Mouse (Mus musculus) stomach, embryonic 16.5 days (tissue): ENCODE measurements around the gene Map3k6. TPM values are rescaled to one million over a fixed set of nuclear protein-coding genes. Genes with fewer than 3 reads are reported as not detected.
A peak's percentile ranks its signal among the peaks of the same experiment; 100 is the strongest.

Source experiments
- ATAC-seq: fragments of 200-750 bp; cut with Nextera tagmentation; 2 replicates; pipeline ENCODE4 v1.8.0; 2017; ENCODE audit warnings: moderate number of reproducible peaks, moderate TSS enrichment; ENCODE audit not compliant: insufficient read depth, low FRiP score
- H3K27ac ChIP-seq: fragments of 300-500 bp; sonication (generic); 2 replicates; pipeline ENCODE4 v1.5.1; 2014; ENCODE audit warnings: low read length
- H3K27me3 ChIP-seq: fragments of 300-500 bp; sonication (generic); 2 replicates; pipeline ENCODE4 v1.6.1; 2014; ENCODE audit warnings: low read length, control low read depth, mixed read lengths; ENCODE audit not compliant: control insufficient read depth, insufficient read depth
- H3K36me3 ChIP-seq: fragments of 300-500 bp; sonication (generic); 2 replicates; pipeline ENCODE4 v1.6.1; 2014; ENCODE audit warnings: low read length; ENCODE audit not compliant: control insufficient read depth, insufficient read depth
- H3K4me1 ChIP-seq: fragments of 300-500 bp; sonication (generic); 2 replicates; pipeline ENCODE4 v1.6.1; 2014; ENCODE audit warnings: low read length, control low read depth, mixed read lengths; ENCODE audit not compliant: control insufficient read depth, insufficient read depth
- H3K4me2 ChIP-seq: fragments of 300-500 bp; sonication (generic); 2 replicates; pipeline ENCODE4 v1.6.1; 2014; ENCODE audit warnings: low read depth, low read length, mixed read lengths
- H3K4me3 ChIP-seq: fragments of 300-500 bp; sonication (generic); replicated peaks from 2 replicates; pipeline ENCODE4 v1.5.1; 2014; ENCODE audit warnings: mild to moderate bottlenecking, low read length
- H3K9ac ChIP-seq: fragments of 300-500 bp; sonication (generic); 2 replicates; pipeline ENCODE4 v1.6.1; 2014; ENCODE audit warnings: low read length
- H3K9me3 ChIP-seq: fragments of 300-500 bp; sonication (generic); replicated peaks from 2 replicates; pipeline ENCODE4 v1.6.1; 2016; ENCODE audit warnings: low read length, control low read depth; ENCODE audit not compliant: control insufficient read depth
- WGBS: fragments of 180-500 bp; shearing (Covaris S2); extraction: QIAGEN DNeasy Blood & Tissue Kit; methylation state at CpG from one replicate; pipeline ENCODE4 v1.1.7; 2014; 5-methylcytosine and 5-hydroxymethylcytosine counted together
- polyA plus RNA-seq: library from polyadenylated mRNA; unstranded; fragments of >200 nt; fragmentation: Nextera tagmentation; extraction: Ambion mirVana; gene quantifications from 2 replicates; pipeline ENCODE4 v1.2.1, GENCODE M21; 2015

The Map3k6 gene
- polyA plus RNA-seq, 1 experiment from 2014 or later: 17.1 TPM

GRCm38 (mm10) chr4:133211751-133212561, 28.7 kb upstream of the Map3k6 start, which contains the start of the genes Cd164l2 and Gpr3:
TSS of gene Cd164l2 (plus strand) at chr4:133212131.
TSS of gene Gpr3 (minus strand) at chr4:133212536.
- Histone ChIP-seq H3K4me1 (peaks cover 18% of the 10 kb centered on the region), H3K27me3 (peaks cover 10% of the 10 kb centered on the region), H3K4me3 (peak within 1 kb of the TSS; percentile 64), H3K36me3 (no peaks in the 10 kb centered on the region), H3K27ac (no peak within 1 kb of the TSS), H3K9ac (peak within 1 kb of the TSS; percentile 66), H3K4me2 (peak within 1 kb of the TSS; percentile 88), H3K9me3 (no peaks in the 10 kb centered on the region)
- WGBS: 3% methylated on average over 51 of the region's 52 CpGs
- peak; percentile 44 for ATAC-seq

DNA sequence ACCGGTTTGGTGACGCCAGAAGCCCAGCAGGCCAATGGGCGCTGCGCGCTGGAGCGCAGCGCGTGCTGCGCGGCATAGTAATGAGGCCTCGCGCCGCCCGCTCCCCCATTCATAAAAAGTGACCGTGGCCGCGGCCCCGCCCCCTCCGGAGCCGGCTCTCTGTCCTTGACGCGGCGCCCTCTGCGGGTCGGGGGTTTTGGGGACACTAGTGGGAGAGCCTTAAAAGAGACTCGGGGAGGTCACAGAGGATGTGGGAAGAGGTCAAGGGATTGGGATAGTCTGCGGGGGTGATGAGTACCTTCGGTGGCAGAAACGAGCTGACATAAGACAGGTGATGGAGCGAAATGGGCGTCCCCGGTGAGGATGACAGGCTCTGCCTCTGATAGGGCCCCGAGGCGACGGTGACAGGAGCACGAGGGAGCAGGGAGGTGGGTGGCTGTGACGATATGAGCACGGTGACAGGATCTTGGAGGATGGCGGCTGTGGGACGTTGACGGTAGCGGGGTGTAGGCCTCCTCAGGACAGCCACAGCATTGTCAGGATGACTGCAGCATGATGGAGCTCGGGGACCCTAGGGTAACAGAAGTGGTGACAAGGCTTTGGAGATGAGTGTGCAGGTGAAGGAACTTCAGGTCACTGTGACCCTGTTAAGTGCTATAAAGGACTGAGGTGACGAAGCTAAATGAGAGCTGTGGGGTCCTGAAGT, 27.9 kb upstream of the Map3k6 start:
- H3K27ac ChIP-seq: no peak overlapping the region
- H3K36me3 ChIP-seq: no peaks in the 10 kb centered on the region
- H3K27me3 ChIP-seq: peaks cover 10% of the 10 kb centered on the region
- peak overlapping the region; percentile 66 for H3K9ac ChIP-seq
- peak overlapping the region; percentile 88 for H3K4me2 ChIP-seq
- 1% methylated on average over 44 of the region's 44 CpGs for WGBS
- no peaks in the 10 kb centered on the region for H3K9me3 ChIP-seq
- ATAC-seq: peak; percentile 84; the same call in 1 of the 2 replicates
- H3K4me3 ChIP-seq: peak overlapping the region; percentile 64
- H3K4me1 ChIP-seq: peaks cover 18% of the 10 kb centered on the region

- H3K4me3 ChIP-seq: peak overlapping the region; percentile 64
- H3K9me3 ChIP-seq: no peaks in the 10 kb centered on the region
- no peak overlapping the region for H3K27ac ChIP-seq
- WGBS: 3% methylated on average over 9 of the region's 9 CpGs
- H3K27me3 ChIP-seq: peaks cover 10% of the 10 kb centered on the region
- H3K4me1 ChIP-seq: peaks cover 18% of the 10 kb centered on the region
- H3K9ac ChIP-seq: no peak overlapping the region
- H3K4me2 ChIP-seq: peak overlapping the region; percentile 88
- ATAC-seq: no peak
- no peaks in the 10 kb centered on the region for H3K36me3 ChIP-seq
These were observed 27.4 kb upstream of the Map3k6 start for GRCm38 (mm10) chr4:133213268-133213590.

DNA sequence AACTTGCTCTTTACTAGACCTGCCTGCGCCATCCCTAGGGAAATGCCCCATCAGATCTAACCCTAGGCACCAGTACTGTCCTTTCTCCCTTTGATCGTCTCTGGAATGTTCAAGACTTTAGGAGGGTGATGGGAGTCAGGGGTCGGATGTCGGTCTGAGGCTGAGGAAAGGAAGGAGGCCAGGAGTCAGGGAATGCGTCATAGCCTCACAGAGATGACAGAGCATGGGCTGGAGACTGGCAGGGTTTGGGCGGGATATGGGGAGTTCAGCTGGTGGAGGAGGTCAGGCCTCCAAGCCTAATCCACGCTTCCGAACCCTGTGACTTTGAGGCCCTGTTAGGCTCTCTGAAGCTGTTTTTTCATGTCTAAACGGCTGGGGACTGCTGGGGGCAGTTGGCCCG, 27.0 kb upstream of the Map3k6 start:
- no peak for ATAC-seq
- Histone ChIP-seq H3K9me3 (no peaks in the 10 kb centered on the region), H3K9ac (no peak overlapping the region), H3K4me1 (peaks cover 18% of the 10 kb centered on the region), H3K4me2 (peak overlapping the region; percentile 88; the same call in 1 of the 2 replicates), H3K4me3 (peak overlapping the region; percentile 64; the same call in 1 of the 2 replicates), H3K36me3 (no peaks in the 10 kb centered on the region), H3K27me3 (peaks cover 10% of the 10 kb centered on the region), H3K27ac (no peak overlapping the region)
- WGBS: 13% methylated on average over 10 of the region's 10 CpGs

DNA sequence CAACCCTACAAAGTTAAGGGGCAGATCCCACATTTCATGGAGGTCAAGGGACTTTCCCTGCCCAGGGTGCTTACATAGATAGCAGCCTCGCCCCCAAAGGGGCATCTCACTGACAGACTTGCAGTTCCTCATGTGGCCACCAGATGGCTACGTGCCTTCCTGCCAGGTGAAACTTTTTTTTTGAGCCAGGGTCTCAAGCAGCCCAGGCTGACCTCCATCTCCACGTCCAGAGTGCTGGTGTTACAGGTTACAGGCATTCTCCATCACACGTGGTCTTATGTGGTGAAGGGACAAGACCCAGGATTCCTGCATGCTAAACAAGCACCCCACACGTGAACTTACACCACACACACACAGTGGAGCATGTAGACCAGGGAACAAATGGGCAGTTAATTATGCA, 23.0 kb upstream of the Map3k6 start:
- Histone ChIP-seq H3K9ac (no peak overlapping the region), H3K4me2 (no peak overlapping the region), H3K4me3 (no peak overlapping the region), H3K4me1 (peaks cover 17% of the 10 kb centered on the region), H3K27me3 (peaks cover 7% of the 10 kb centered on the region), H3K36me3 (no peaks in the 10 kb centered on the region), H3K9me3 (no peaks in the 10 kb centered on the region), H3K27ac (no peak overlapping the region)
- WGBS: 5% methylated on average over 5 of the region's 5 CpGs
- no peak for ATAC-seq

- no peaks in the 10 kb centered on the region for H3K9me3 ChIP-seq
- no peak overlapping the region for H3K27ac ChIP-seq
- ATAC-seq: no peak
- 75% methylated on average over 3 of the region's 3 CpGs for WGBS
- H3K4me3 ChIP-seq: no peak overlapping the region
- H3K27me3 ChIP-seq: peaks cover 7% of the 10 kb centered on the region
- no peak overlapping the region for H3K4me2 ChIP-seq
- no peak overlapping the region for H3K9ac ChIP-seq
- no peaks in the 10 kb centered on the region for H3K36me3 ChIP-seq
- peaks cover 10% of the 10 kb centered on the region for H3K4me1 ChIP-seq
These were observed 21.9 kb upstream of the Map3k6 start for GRCm38 (mm10) chr4:133218745-133219144.

DNA sequence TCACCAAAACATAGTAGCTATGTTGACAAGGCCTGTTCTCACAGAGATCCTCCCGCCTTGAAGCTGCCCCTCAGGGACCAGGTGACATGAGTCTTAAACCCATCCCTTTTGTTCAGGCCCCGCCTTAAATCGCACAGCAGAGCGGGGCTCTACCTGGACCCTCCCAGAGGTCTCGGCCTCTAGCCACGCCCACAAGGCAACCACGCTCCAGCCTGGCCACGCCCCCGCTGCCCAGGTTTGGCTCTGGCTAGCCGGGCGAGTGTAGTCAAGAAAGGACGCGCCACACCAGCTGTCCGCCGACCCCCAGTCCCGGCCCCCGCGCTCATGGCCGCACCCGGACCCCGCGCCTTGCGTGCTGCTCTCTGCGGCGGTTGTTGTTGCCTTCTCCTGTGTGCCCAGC, 20.0 kb upstream of the Map3k6 start:
- Histone ChIP-seq H3K4me2 (peak overlapping the region; percentile 67), H3K9me3 (no peaks in the 10 kb centered on the region), H3K4me1 (peaks cover 12% of the 10 kb centered on the region), H3K27me3 (no peaks in the 10 kb centered on the region), H3K36me3 (no peaks in the 10 kb centered on the region), H3K9ac (peak overlapping the region; percentile 71), H3K4me3 (peak overlapping the region; percentile 45), H3K27ac (no peak overlapping the region)
- peak; percentile 31; the same call in 1 of the 2 replicates for ATAC-seq
- 4% methylated on average over 25 of the region's 25 CpGs for WGBS

DNA sequence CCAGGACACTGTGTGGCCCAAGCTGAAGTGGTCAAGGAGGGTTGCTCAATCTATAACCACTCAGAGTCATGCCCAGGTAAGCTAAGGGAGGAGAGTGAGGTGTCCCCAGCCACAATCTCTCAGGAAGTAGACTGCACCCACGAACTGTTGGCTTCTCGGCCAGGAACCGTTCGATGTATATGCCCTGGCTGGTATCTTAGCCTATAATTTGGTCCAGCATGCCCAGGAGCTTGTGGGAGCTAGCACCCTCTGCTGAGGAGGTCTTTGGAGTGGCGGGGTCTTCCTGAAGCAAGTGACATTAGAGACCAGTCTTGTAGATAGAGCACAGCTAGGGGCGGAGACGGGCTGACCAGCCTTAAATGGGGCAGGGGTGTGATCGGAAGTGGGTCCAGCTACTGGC, 18.9 kb upstream of the Map3k6 start:
- 90% methylated on average over 8 of the region's 8 CpGs for WGBS
- ATAC-seq: no peak

GRCm38 (mm10) chr4:133223875-133224274, 16.7 kb upstream of the Map3k6 start:
- H3K4me1 ChIP-seq: peaks cover 12% of the 10 kb centered on the region
- H3K36me3 ChIP-seq: no peaks in the 10 kb centered on the region
- 38% methylated on average over 5 of the region's 5 CpGs for WGBS
- no peaks in the 10 kb centered on the region for H3K9me3 ChIP-seq
- no peak overlapping the region for H3K4me2 ChIP-seq
- H3K27me3 ChIP-seq: no peaks in the 10 kb centered on the region
- H3K9ac ChIP-seq: peak overlapping the region; percentile 48
- H3K4me3 ChIP-seq: no peak overlapping the region
- ATAC-seq: peak; percentile 70; the same call in 1 of the 2 replicates
- H3K27ac ChIP-seq: peak overlapping the region; percentile 78; the same call in 1 of the 2 replicates

More for the DNA sequence above, 18.9 kb upstream of the Map3k6 start:
- Histone ChIP-seq H3K9me3 (no peaks in the 10 kb centered on the region), H3K4me2 (no peak overlapping the region), H3K36me3 (no peaks in the 10 kb centered on the region), H3K27me3 (no peaks in the 10 kb centered on the region), H3K27ac (no peak overlapping the region), H3K4me1 (peaks cover 12% of the 10 kb centered on the region), H3K9ac (no peak overlapping the region), H3K4me3 (no peak overlapping the region)
